Mouse (Mus musculus) CH12.LX (cell line): Measurements from ENCODE around the gene Aurkb. TPM values are rescaled to one million over a fixed set of nuclear protein-coding genes. Genes with fewer than 3 reads are reported as not detected.

Experiments used
- DNase-seq: peaks from one replicate; pipeline ENCODE4 v3.0.0-alpha.2; 2013; ENCODE audit errors: extremely low read depth
- H3K27ac ChIP-seq: 2 replicates; pipeline ENCODE4 v1.5.1; 2012; ENCODE audit warnings: low read depth, mild to moderate bottlenecking, control low read depth, moderate library complexity; ENCODE audit not compliant: insufficient read depth
- H3K27me3 ChIP-seq: replicated peaks from 2 replicates; pipeline ENCODE3; 2012; ENCODE audit warnings: inconsistent platforms
- H3K36me3 ChIP-seq, 2 experiments: replicated peaks in 1 of 2; 2 replicates each; pipeline versions ENCODE3 to v1.6.1; 2012; ENCODE audit warnings: inconsistent platforms in 1 of 2, low read length in 1 of 2, mild to moderate bottlenecking in 1 of 2, mixed read lengths in 1 of 2, moderate library complexity in 1 of 2; ENCODE audit not compliant: control insufficient read depth in 1 of 2, insufficient read depth in 1 of 2
- H3K4me1 ChIP-seq, 2 experiments: 2 replicates each; pipeline ENCODE4 v1.6.1; 2012; ENCODE audit warnings: inconsistent platforms in 1 of 2, moderate library complexity in 1 of 2; ENCODE audit not compliant: insufficient read depth in 2 of 2, control insufficient read depth in 1 of 2
- H3K4me2 ChIP-seq: 2 replicates; pipeline ENCODE4 v1.6.1; 2012; ENCODE audit warnings: low read depth, mild to moderate bottlenecking, control low read depth; ENCODE audit not compliant: poor library complexity, insufficient read depth, severe bottlenecking
- H3K4me3 ChIP-seq, 3 experiments: fragments of 150-350 bp in 1 of 3; sonication (generic) in 1 of 3; replicated peaks in 1 of 3; 2 replicates each; pipeline versions ENCODE3 to v1.5.1; 2011 to 2012; ENCODE audit warnings: low read depth in 2 of 3, low read length in 2 of 3, mild to moderate bottlenecking in 2 of 3, moderate library complexity in 2 of 3, control low read depth in 1 of 3, improper control_type of control experiment in 1 of 3, inconsistent platforms in 1 of 3, mixed read lengths in 1 of 3; ENCODE audit not compliant: poor library complexity in 1 of 3
- H3K79me2 ChIP-seq: replicated peaks from 2 replicates; pipeline ENCODE4 v1.6.1; 2012; ENCODE audit warnings: mild to moderate bottlenecking, moderate library complexity; ENCODE audit not compliant: control insufficient read depth, poor library complexity, insufficient read depth, severe bottlenecking; ENCODE audit errors: extremely low read depth
- H3K9ac ChIP-seq: 2 replicates; pipeline ENCODE4 v1.6.1; 2012; ENCODE audit warnings: low read depth, mild to moderate bottlenecking, control low read depth, moderate library complexity; ENCODE audit not compliant: insufficient read depth
- H3K9me3 ChIP-seq: replicated peaks from 2 replicates; pipeline ENCODE3; 2012; ENCODE audit warnings: low read length, inconsistent platforms, mixed read lengths
- BHLHE40 ChIP-seq: IDR thresholded peaks from 2 replicates; pipeline ENCODE4 v1.6.1; 2011; ENCODE audit warnings: mild to moderate bottlenecking, low read depth, low read length, improper control_type of control experiment
- CHD2 ChIP-seq: IDR thresholded peaks from 2 replicates; pipeline ENCODE4 v1.6.1; 2011; ENCODE audit warnings: low read length, improper control_type of control experiment
- CTCF ChIP-seq, 2 experiments: IDR thresholded peaks in 1 of 2; conservative IDR thresholded peaks in 1 of 2; 2 replicates each; pipeline ENCODE4 v1.5.1; 2011 to 2012; ENCODE audit warnings: low read depth in 2 of 2, low read length in 2 of 2, improper control_type of control experiment in 1 of 2, inconsistent platforms in 1 of 2, mild to moderate bottlenecking in 1 of 2, moderate library complexity in 1 of 2
- EP300 ChIP-seq: IDR thresholded peaks from 2 replicates; pipeline ENCODE4 v1.6.1; 2011; ENCODE audit warnings: low read length, improper control_type of control experiment
- ETS1 ChIP-seq: conservative IDR thresholded peaks from 2 replicates; pipeline ENCODE4 v1.6.1; 2012; ENCODE audit warnings: low read depth, mild to moderate bottlenecking, inconsistent platforms, low read length, improper control_type of control experiment, moderate library complexity
- GABPA ChIP-seq: IDR thresholded peaks from 2 replicates; pipeline ENCODE4 v1.6.1; 2012; ENCODE audit warnings: low read depth, low read length, improper control_type of control experiment, inconsistent platforms; ENCODE audit not compliant: insufficient replicate concordance
- JUN ChIP-seq: IDR thresholded peaks from 2 replicates; pipeline ENCODE4 v1.6.1; 2011; ENCODE audit warnings: low read depth, mild to moderate bottlenecking, low read length, improper control_type of control experiment, moderate library complexity; ENCODE audit not compliant: insufficient read depth
- JUND ChIP-seq: conservative IDR thresholded peaks from 2 replicates; pipeline ENCODE4 v1.6.1; 2011; ENCODE audit warnings: low read depth, low read length, improper control_type of control experiment
- KAT2A ChIP-seq: IDR thresholded peaks from 2 replicates; pipeline ENCODE4 v1.6.1; 2012; ENCODE audit warnings: low read length, improper control_type of control experiment, inconsistent platforms; ENCODE audit not compliant: insufficient replicate concordance
- MAZ ChIP-seq: IDR thresholded peaks from 2 replicates; pipeline ENCODE4 v1.6.1; 2012; ENCODE audit warnings: low read depth, mild to moderate bottlenecking, inconsistent platforms, low read length, improper control_type of control experiment, moderate library complexity
- PAX5 ChIP-seq: IDR thresholded peaks from 2 replicates; pipeline ENCODE4 v1.6.1; 2012; ENCODE audit warnings: low read length, inconsistent platforms, mixed read lengths
- POLR2A ChIP-seq: IDR thresholded peaks from 2 replicates; pipeline ENCODE4 v1.6.1; 2011; ENCODE audit warnings: low read depth, mild to moderate bottlenecking, improper control_type of control experiment, low read length
- POLR2AphosphoS2 ChIP-seq: IDR thresholded peaks from 2 replicates; pipeline ENCODE4 v1.6.1; 2011; ENCODE audit warnings: low read depth, low read length, improper control_type of control experiment
- RAD21 ChIP-seq: IDR thresholded peaks from 2 replicates; pipeline ENCODE4 v1.6.1; 2011; ENCODE audit warnings: low read depth, mild to moderate bottlenecking, low read length, improper control_type of control experiment, moderate library complexity
- RCOR1 ChIP-seq: conservative IDR thresholded peaks from 2 replicates; pipeline ENCODE4 v1.6.1; 2012; ENCODE audit warnings: low read depth, mild to moderate bottlenecking, inconsistent platforms, low read length, improper control_type of control experiment
- UBTF ChIP-seq: IDR thresholded peaks from 2 replicates; pipeline ENCODE4 v1.6.1; 2012; ENCODE audit warnings: low read depth, mild to moderate bottlenecking, inconsistent platforms, low read length, improper control_type of control experiment, moderate library complexity
- ZC3H11A ChIP-seq: IDR thresholded peaks from 2 replicates; pipeline ENCODE4 v1.6.1; 2012; ENCODE audit warnings: low read depth, mild to moderate bottlenecking, inconsistent platforms, low read length, improper control_type of control experiment
- ZKSCAN1 ChIP-seq: IDR thresholded peaks from 2 replicates; pipeline ENCODE4 v1.6.1; 2012; ENCODE audit warnings: low read depth, inconsistent platforms, low read length, improper control_type of control experiment, borderline replicate concordance
- ZMIZ1 ChIP-seq: IDR thresholded peaks from 2 replicates; pipeline ENCODE4 v1.6.1; 2012; ENCODE audit warnings: low read depth, mild to moderate bottlenecking, inconsistent platforms, low read length, improper control_type of control experiment
- ZNF384 ChIP-seq: IDR thresholded peaks from 2 replicates; pipeline ENCODE4 v1.6.1; 2012; ENCODE audit warnings: low read depth, low read length, improper control_type of control experiment, inconsistent platforms
- dilution Hi-C: fragments of 300-500 bp; cut with MboI; formaldehyde crosslinking; loops from 2 replicates; pipeline ENCODE4 v1.14.3; 2020; ENCODE audit warnings: low sequenced_read_pairs; ENCODE audit not compliant: extremely low pct_unique_long_range_greater_than_20kb, extremely low pct_ligation_motif_present
- in situ Hi-C: fragments of 300-500 bp; cut with MboI; formaldehyde crosslinking; loops from 3 replicates; pipeline ENCODE4 v1.14.3; 2019; ENCODE audit warnings: low sequenced_read_pairs, low pct_ligation_motif_present, low pct_unique_long_range_greater_than_20kb, mixed read lengths
- polyA plus RNA-seq: library from polyadenylated mRNA; unstranded; fragments of >175 nt; gene quantifications from 2 replicates; pipeline ENCODE4 v1.2.1, GENCODE M21; 2012; ENCODE audit warnings: low read depth; ENCODE audit not compliant: insufficient read length
- total RNA-seq, 2 experiments: library from RNA; depleted of rRNA; stranded (reverse); fragments of 300-350 nt in 1 of 2; fragments of >200 nt in 1 of 2; gene quantifications; 2 replicates each; pipeline ENCODE4 v1.2.3; 2012 to 2014

Gene Aurkb
- total and polyA plus RNA-seq, 3 experiments = 170 to 200 (median 190) TPM

DNA sequence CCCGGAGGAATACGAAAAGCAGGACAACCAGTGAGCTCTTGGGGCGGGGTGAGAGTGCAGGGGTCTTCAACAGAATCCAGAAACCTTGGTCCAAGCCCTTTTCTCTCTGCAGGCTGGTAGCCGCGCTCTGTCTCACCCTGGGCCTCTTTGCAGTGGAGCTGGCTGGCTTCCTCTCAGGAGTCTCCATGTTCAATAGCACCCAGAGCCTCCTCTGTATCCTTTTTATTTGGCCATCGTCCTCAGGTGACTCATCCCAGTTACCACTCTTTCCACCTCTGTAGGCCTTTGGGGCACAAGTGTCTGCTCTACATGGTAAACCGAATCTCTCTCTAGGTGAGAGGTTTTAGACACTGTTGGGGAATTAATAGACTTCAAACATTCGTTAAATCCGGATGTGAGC, 25.8 kb downstream of the Aurkb start:
- DNase-seq = no peak
- no peaks in the 10 kb centered on the region for H3K79me2 ChIP-seq
- peak overlapping the region; percentile 88 for H3K9ac ChIP-seq
- peak overlapping the region; percentile 56 to 73 (median 72) for H3K4me3 ChIP-seq
- H3K36me3 ChIP-seq = no peaks in the 10 kb centered on the region
- peak overlapping the region; percentile 85 for H3K4me2 ChIP-seq
- in situ Hi-C loops = no loop called here
- dilution Hi-C loops = no loop called here
- H3K27ac ChIP-seq = no peak overlapping the region
- no peaks in the 10 kb centered on the region for H3K9me3 ChIP-seq
- TF ChIP-seq GABPA = no peak
- peak; percentile 43; the same call in 1 of the 2 replicates for TF ChIP-seq CHD2
- peak; percentile 43; the same call in 1 of the 2 replicates for TF ChIP-seq UBTF
- 0 out of 2 replicates have a peak, but pooled peaks have one; percentile 28 for TF ChIP-seq BHLHE40
- TF ChIP-seq RCOR1 = 0 out of 2 replicates have a peak, but pooled peaks have one; percentile 19
- no peak for TF ChIP-seq KAT2A
- peak; percentile 50; the same call in 1 of the 2 replicates for TF ChIP-seq MAZ
- no peak for TF ChIP-seq JUN
- 0 out of 2 replicates have a peak, but pooled peaks have one; percentile 14 for TF ChIP-seq EP300
- TF ChIP-seq JUND = no peak
- TF ChIP-seq, all 38 proteins: peak for 6
- peaks cover 15 to 49% of the 10 kb centered on the region in 2 experiments for H3K4me1 ChIP-seq
- peaks cover 3% of the 10 kb centered on the region for H3K27me3 ChIP-seq

- H3K9me3 ChIP-seq = no peaks in the 10 kb centered on the region
- H3K4me1 ChIP-seq = peaks cover 13 to 46% of the 10 kb centered on the region in 2 experiments
- TF ChIP-seq CTCF (conservative IDR thresholded peaks at IDR 0.05 in 1 of 2, IDR thresholded peaks at IDR 0.05 in 1 of 2; ENCODE audit: low read depth in 2 of 2, low read length in 2 of 2) (no peak), ZMIZ1 (no peak), ZNF384 (no peak), RAD21 (no peak), BHLHE40 (no peak), ZKSCAN1 (no peak), POLR2AphosphoS2 (no peak), GABPA (no peak), KAT2A (no peak), POLR2A (no peak), PAX5 (no peak), JUN (no peak), CHD2 (no peak), ETS1 (no peak), ZC3H11A (no peak)
- H3K9ac ChIP-seq = peak overlapping the region; percentile 88
- H3K36me3 ChIP-seq = no peaks in the 10 kb centered on the region
- H3K27me3 ChIP-seq = peaks cover 4% of the 10 kb centered on the region
- H3K27ac ChIP-seq = no peak overlapping the region
- H3K79me2 ChIP-seq = no peaks in the 10 kb centered on the region
- in situ Hi-C loops (no loop called here), dilution Hi-C loops (no loop called here)
- peak overlapping the region in 1 of 3 experiments; percentile 46 for H3K4me3 ChIP-seq
- peak overlapping the region; percentile 85 for H3K4me2 ChIP-seq
- DNase-seq = no peak
These were observed 26.8 kb downstream of the Aurkb start for GRCm38 (mm10) chr11:69072234-69072633.
